Mouse (Mus musculus) kidney, postnatal 0 days (tissue): ENCODE measurements around the gene Emx1. TPM values are rescaled to one million over a fixed set of nuclear protein-coding genes. Genes with fewer than 3 reads are reported as not detected.
A peak's percentile ranks its signal among the peaks of the same experiment; 100 is the strongest.

ENCODE experiments used
- ATAC-seq: fragments of 200-750 bp; cut with Nextera tagmentation; replicated peaks from 2 replicates; pipeline ENCODE4 v1.8.0; 2017; ENCODE audit warnings: low read depth, moderate number of reproducible peaks, moderate TSS enrichment, moderate library complexity; ENCODE audit not compliant: low FRiP score
- DNase-seq: peaks from one replicate; pipeline ENCODE4 v3.0.0-alpha.2; 2016; ENCODE audit warnings: low spot score
- H3K27ac ChIP-seq: fragments of 300-500 bp; sonication (generic); 2 replicates; pipeline ENCODE4 v1.5.1; 2014; ENCODE audit warnings: mild to moderate bottlenecking
- H3K27me3 ChIP-seq: fragments of 300-500 bp; sonication (generic); 2 replicates; pipeline ENCODE4 v1.6.1; 2014; ENCODE audit warnings: low read length, mixed read lengths; ENCODE audit not compliant: insufficient read depth
- H3K36me3 ChIP-seq: fragments of 300-500 bp; sonication (generic); 2 replicates; pipeline ENCODE4 v1.6.1; 2014; ENCODE audit warnings: low read length, mixed read lengths; ENCODE audit not compliant: insufficient read depth
- H3K4me1 ChIP-seq: fragments of 300-500 bp; sonication (generic); replicated peaks from 2 replicates; pipeline ENCODE4 v1.6.1; 2014; ENCODE audit warnings: antibody characterized with exemption, low read length, mixed read lengths; ENCODE audit not compliant: insufficient read depth
- H3K4me2 ChIP-seq: fragments of 300-500 bp; sonication (generic); 2 replicates; pipeline ENCODE4 v1.6.1; 2014; ENCODE audit warnings: mild to moderate bottlenecking, low read length, moderate library complexity, mixed read lengths
- H3K4me3 ChIP-seq: fragments of 300-500 bp; sonication (generic); replicated peaks from 2 replicates; pipeline ENCODE4 v1.5.1; 2014; ENCODE audit warnings: low read depth, low read length
- H3K9ac ChIP-seq: fragments of 300-500 bp; sonication (generic); 2 replicates; pipeline ENCODE4 v1.6.1; 2014; ENCODE audit warnings: low read depth, low read length
- H3K9me3 ChIP-seq: fragments of 300-500 bp; sonication (generic); replicated peaks from 2 replicates; pipeline ENCODE4 v1.6.1; 2016; ENCODE audit warnings: low read length, inconsistent platforms, mixed read lengths
- CTCF ChIP-seq: IDR thresholded peaks from 2 replicates; pipeline ENCODE4 v1.5.1; 2016; ENCODE audit warnings: antibody characterized with exemption, low read depth, mild to moderate bottlenecking, moderate library complexity
- WGBS: fragments of 180-500 bp; shearing (Covaris S2); extraction: QIAGEN DNeasy Blood & Tissue Kit; methylation state at CpG from one replicate; pipeline ENCODE4 v1.1.7; 2014; 5-methylcytosine and 5-hydroxymethylcytosine counted together
- polyA plus RNA-seq: library from polyadenylated mRNA; unstranded; fragments of >200 nt; fragmentation: Nextera tagmentation; extraction: Ambion mirVana; gene quantifications from 2 replicates; pipeline ENCODE4 v1.2.1, GENCODE M21; 2015

Emx1 gene
- polyA plus RNA-seq, 1 experiment from 2014 or later = 40.2 TPM

DNA sequence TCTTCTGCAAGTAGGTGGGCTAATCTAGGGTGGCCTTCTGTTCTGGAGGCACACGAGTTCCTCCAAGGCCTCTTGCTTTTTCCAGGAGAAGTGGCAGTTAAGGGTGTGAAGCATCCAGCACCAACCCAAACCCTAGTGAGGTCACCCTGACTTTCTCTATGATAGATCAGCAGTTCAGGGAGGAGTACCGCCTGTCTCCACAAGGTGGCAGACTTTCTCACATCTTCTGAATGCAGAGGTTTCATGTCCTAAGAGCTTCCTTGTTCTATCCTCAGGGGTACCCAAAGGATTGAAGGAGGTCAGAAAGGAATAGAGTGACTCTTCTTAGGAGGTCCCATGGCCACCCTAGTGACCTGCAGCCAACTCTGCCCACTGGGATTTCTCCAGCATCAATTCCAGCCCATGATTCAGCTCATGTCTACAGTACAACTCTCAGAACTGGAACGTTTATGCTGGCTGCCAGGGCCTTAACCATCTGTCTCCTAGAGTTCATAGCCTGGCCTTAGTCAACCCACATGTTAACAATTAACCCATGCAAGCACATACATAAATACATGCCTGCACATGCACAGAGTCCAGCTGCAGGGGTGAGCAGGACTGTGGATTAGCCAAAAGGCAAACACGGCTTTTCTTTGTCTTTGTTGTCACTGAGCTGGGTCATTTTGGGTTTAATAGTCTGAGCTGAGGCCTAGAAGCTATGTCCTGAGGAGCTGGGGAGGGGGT, 26.9 kb upstream of the Emx1 start:
- no peaks in the 10 kb centered on the region for H3K9me3 ChIP-seq
- H3K9ac ChIP-seq = no peak overlapping the region
- DNase-seq (peak; percentile 81), ATAC-seq (peak; percentile 68)
- no peaks in the 10 kb centered on the region for H3K36me3 ChIP-seq
- H3K27me3 ChIP-seq = no peaks in the 10 kb centered on the region
- no peak overlapping the region for H3K4me2 ChIP-seq
- 36% methylated on average over 4 of the region's 4 CpGs for WGBS
- no peak overlapping the region for H3K27ac ChIP-seq
- no peaks in the 10 kb centered on the region for H3K4me1 ChIP-seq
- peak; percentile 94 for TF ChIP-seq CTCF
- H3K4me3 ChIP-seq = no peak overlapping the region

DNA sequence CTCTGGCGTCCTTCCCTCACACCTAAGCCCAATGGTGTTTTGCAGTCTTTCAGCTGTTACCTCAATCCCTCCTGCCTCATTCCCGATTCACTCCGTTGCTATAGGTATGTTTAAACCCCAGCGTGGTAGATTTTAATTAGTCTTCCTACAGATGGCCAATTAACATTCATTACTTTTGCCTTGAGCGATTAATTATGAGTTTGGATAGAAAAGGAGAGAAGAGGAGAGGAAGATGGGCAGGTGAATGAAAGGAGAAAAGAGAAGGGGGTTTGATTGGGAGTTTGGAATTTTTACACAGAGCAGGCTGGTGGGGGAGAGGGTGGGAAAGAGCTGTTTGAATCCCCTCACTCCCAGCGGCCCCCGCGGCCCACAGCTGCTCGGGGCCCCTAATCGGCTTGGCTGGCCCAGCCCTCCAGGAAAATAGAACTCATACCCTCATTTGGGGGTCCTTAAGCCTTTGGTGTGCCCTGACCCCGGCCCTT, 21.8 kb upstream of the Emx1 start:
- H3K36me3 ChIP-seq = no peaks in the 10 kb centered on the region
- ATAC-seq (no peak), DNase-seq (no peak)
- H3K4me1 ChIP-seq = no peaks in the 10 kb centered on the region
- no peak for TF ChIP-seq CTCF
- no peak overlapping the region for H3K4me2 ChIP-seq
- no peaks in the 10 kb centered on the region for H3K9me3 ChIP-seq
- 61% methylated on average over 11 of the region's 11 CpGs for WGBS
- no peaks in the 10 kb centered on the region for H3K27me3 ChIP-seq
- H3K9ac ChIP-seq = no peak overlapping the region
- H3K4me3 ChIP-seq = no peak overlapping the region
- H3K27ac ChIP-seq = no peak overlapping the region

DNA sequence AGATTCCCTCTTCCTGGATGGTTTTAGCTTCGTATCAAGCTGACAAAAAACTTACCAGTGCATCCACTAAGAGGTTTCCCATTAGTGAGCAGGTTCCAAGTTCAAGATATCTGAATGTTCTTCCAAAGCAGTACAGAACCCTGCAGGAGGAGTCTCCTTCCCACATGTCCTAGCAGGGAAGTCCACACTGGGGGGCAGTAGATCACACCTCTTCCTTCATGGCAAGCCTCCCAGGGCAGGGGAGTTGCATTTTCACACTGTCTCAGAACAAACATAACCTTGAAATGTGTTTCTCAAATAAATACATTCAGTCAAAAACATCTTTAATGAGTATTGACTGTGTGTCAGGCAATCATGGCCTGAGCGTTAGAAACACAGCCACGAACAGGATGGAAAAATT, 7.7 kb upstream of the Emx1 start:
- peaks cover 9% of the 10 kb centered on the region for H3K27me3 ChIP-seq
- H3K27ac ChIP-seq = no peak overlapping the region
- H3K4me1 ChIP-seq = no peaks in the 10 kb centered on the region
- TF ChIP-seq CTCF = peak; percentile 53
- no peak overlapping the region for H3K9ac ChIP-seq
- DNase-seq (no peak), ATAC-seq (no peak)
- no peaks in the 10 kb centered on the region for H3K9me3 ChIP-seq
- H3K4me2 ChIP-seq = no peak overlapping the region
- H3K36me3 ChIP-seq = no peaks in the 10 kb centered on the region
- WGBS = 77% methylated on average over 3 of the region's 3 CpGs
- H3K4me3 ChIP-seq = no peak overlapping the region

DNA sequence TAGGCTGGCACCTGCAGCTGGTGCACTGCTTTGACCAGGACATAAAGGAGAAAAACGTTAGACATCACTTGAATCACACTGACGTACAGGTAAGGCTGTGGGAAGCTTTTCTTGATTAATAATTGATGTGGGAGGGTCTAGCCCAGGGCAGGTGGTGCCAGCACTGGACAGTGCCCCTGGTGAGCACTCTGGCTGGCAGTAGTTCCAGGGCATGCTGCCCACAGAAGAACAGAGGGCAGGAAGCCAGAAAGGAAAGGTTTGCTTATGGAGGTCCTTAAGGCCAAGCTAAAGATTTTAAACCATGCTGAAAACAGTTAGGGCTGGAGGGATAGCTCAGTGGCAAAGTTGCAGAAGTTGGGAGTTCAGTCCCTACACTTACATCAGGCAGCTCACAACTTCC, 7.2 kb upstream of the Emx1 start:
- no peak for TF ChIP-seq CTCF
- WGBS = 46% methylated on average over 2 of the region's 2 CpGs
- H3K4me3 ChIP-seq = no peak overlapping the region
- no peak for ATAC-seq
- no peak overlapping the region for H3K4me2 ChIP-seq
- H3K4me1 ChIP-seq = no peaks in the 10 kb centered on the region
- peaks cover 10% of the 10 kb centered on the region for H3K27me3 ChIP-seq
- no peak for DNase-seq
- no peak overlapping the region for H3K27ac ChIP-seq
- no peaks in the 10 kb centered on the region for H3K9me3 ChIP-seq
- no peaks in the 10 kb centered on the region for H3K36me3 ChIP-seq
- no peak overlapping the region for H3K9ac ChIP-seq

DNA sequence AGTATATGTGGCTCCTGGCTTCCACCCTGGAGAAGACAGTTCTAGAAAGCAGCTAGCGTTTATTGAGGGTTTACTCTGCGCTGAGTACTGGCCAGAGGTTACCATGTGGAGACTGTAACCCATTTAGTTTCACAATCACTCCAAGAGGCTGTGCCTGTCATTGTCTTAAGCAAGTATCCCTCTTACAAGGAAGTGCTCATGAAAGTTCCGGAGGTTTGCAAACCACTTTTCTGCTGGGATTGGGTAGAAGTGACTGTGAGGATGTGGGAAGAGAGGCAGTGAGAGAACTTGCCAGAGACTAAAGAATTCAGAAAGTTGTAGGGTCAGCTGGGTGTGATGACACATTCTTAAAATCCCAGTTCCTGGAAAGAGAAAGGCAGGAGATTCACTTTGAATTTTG, 3.3 kb upstream of the Emx1 start:
- no peak overlapping the region for H3K4me3 ChIP-seq
- no peak overlapping the region for H3K27ac ChIP-seq
- TF ChIP-seq CTCF = no peak
- peaks cover 16% of the 10 kb centered on the region; the same call in 1 of the 2 replicates for H3K4me1 ChIP-seq
- ATAC-seq (no peak), DNase-seq (no peak)
- H3K4me2 ChIP-seq = no peak overlapping the region
- 58% methylated on average over 3 of the region's 3 CpGs for WGBS
- no peak overlapping the region for H3K9ac ChIP-seq
- H3K27me3 ChIP-seq = peaks cover 34% of the 10 kb centered on the region
- no peaks in the 10 kb centered on the region for H3K36me3 ChIP-seq
- H3K9me3 ChIP-seq = no peaks in the 10 kb centered on the region

DNA sequence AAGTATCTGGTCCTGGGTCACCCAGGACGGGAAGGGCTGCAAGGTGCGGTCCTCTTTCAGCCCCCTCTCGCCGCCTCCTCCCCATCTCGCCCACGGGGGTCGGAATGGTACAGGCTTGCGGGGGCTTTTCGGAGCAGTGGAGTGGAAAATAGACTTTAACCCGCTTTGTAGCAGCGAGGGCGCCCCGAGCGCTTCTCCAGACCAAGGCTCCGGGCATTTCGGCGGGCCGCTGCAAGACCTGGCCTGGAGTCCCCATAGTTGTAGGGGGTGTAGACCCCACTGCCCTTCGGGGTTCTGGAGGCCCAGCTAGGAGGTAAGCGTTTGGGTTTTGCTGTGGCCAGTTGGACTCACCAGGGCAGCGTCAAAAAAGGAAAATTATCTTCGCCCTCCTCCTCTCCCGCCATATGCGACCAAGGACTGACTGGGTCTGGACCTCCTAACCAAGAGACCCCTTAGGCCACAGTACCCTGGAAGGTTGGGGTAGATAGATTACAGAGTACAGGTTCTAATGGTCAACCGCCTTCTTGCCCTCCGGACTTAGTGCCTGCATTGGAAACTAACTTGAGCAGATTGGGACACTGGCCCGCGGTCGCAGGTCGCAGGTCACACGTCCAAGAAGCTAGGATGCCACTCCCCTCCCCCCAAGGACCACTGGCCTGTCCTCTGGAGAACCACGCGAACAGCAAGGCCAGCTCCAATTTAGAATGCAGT, 1.1 kb upstream of the Emx1 start:
- peaks cover 52% of the 10 kb centered on the region for H3K27me3 ChIP-seq
- no peak for ATAC-seq
- peak overlapping the region; percentile 24 for H3K4me3 ChIP-seq
- H3K36me3 ChIP-seq = no peaks in the 10 kb centered on the region
- DNase-seq = no peak
- WGBS = 4% methylated on average over 33 of the region's 33 CpGs
- H3K27ac ChIP-seq = no peak overlapping the region
- no peak overlapping the region for H3K9ac ChIP-seq
- H3K4me2 ChIP-seq = peak overlapping the region; percentile 55
- H3K4me1 ChIP-seq = peaks cover 23% of the 10 kb centered on the region; the same call in 1 of the 2 replicates
- H3K9me3 ChIP-seq = no peaks in the 10 kb centered on the region
- TF ChIP-seq CTCF = no peak
